Comparison of ENCODE assay signal across 8 mouse cellular contexts in genomic region chr12:59060993-59061595, GRCm38 (mm10). TPM values are rescaled to one million over a fixed set of nuclear protein-coding genes. Genes with fewer than 3 reads are reported as not detected.
DNase-seq lines count a peak whose midpoint lies in the region; ATAC-seq and TF ChIP-seq lines count a peak whose summit lies in the region.

Gene Trappc6b (minus strand): TSS chr12:59061472.

- no peaks in the 10 kb centered on the region for H3K9me3 ChIP-seq in forebrain, embryonic 13.5 days (replicated peaks)
- no peaks in the 10 kb centered on the region for H3K9me3 ChIP-seq in heart, postnatal 0 days (replicated peaks; ENCODE audit: control insufficient read depth, low read length)
- no peaks in the 10 kb centered on the region for H3K9me3 ChIP-seq in liver, embryonic 16.5 days (replicated peaks; ENCODE audit: control insufficient read depth, low read length)
- no peaks in the 10 kb centered on the region for H3K9me3 ChIP-seq in neural tube, embryonic 12.5 days
- no peaks in the 10 kb centered on the region for H3K9me3 ChIP-seq in stomach, postnatal 0 days (ENCODE audit: control insufficient read depth, low read length)

- peak; percentile 93 for ATAC-seq in cerebellum, adult (ENCODE audit: insufficient number of reproducible peaks, low FRiP score, low TSS enrichment)
- peak; percentile 98 for ATAC-seq in forebrain, embryonic 13.5 days
- ATAC-seq in heart, postnatal 0 days (ENCODE audit: insufficient read depth, low read depth): peak; percentile 99
- peak; percentile 95 for ATAC-seq in liver, embryonic 16.5 days (ENCODE audit: low read depth)
- peak; percentile 97 for ATAC-seq in neural tube, embryonic 12.5 days (ENCODE audit: low FRiP score, low read depth)
- ATAC-seq in stomach, postnatal 0 days (ENCODE audit: low FRiP score, low TSS enrichment): peak; percentile 97

- H3K9ac ChIP-seq in forebrain, embryonic 13.5 days: peak within 1 kb of the TSS; percentile 91
- H3K9ac ChIP-seq in heart, postnatal 0 days (replicated peaks; ENCODE audit: low read depth, low read length): peak within 1 kb of the TSS; percentile 93
- peak within 1 kb of the TSS; percentile 97 for H3K9ac ChIP-seq in liver, embryonic 16.5 days (ENCODE audit: low read depth, low read length)
- H3K9ac ChIP-seq in neural tube, embryonic 12.5 days: peak within 1 kb of the TSS; percentile 86
- peak within 1 kb of the TSS; percentile 91 for H3K9ac ChIP-seq in stomach, postnatal 0 days (ENCODE audit: low read length)

- peaks cover 25% of the 10 kb centered on the region for H3K4me1 ChIP-seq in forebrain, embryonic 13.5 days
- peaks cover 15% of the 10 kb centered on the region; the same call in 1 of the 2 replicates for H3K4me1 ChIP-seq in heart, postnatal 0 days (ENCODE audit: control insufficient read depth, insufficient read depth)
- peaks cover 18% of the 10 kb centered on the region for H3K4me1 ChIP-seq in liver, embryonic 16.5 days (ENCODE audit: control insufficient read depth, low read depth, low read length)
- H3K4me1 ChIP-seq in neural tube, embryonic 12.5 days: peaks cover 13% of the 10 kb centered on the region
- 0 out of 2 replicates have a peak, but pooled peaks cover 2% of the 10 kb centered on the region for H3K4me1 ChIP-seq in stomach, postnatal 0 days (replicated peaks; ENCODE audit: control insufficient read depth, insufficient read depth)

- WGBS in forebrain, embryonic 13.5 days: under 1% methylated on average over 49 of the region's 49 CpGs
- under 1% methylated on average over 49 of the region's 49 CpGs for WGBS in heart, postnatal 0 days
- WGBS in liver, embryonic 16.5 days (ENCODE audit: insufficient replicate concordance): under 1% methylated on average over 42 of the region's 49 CpGs
- WGBS in neural tube, embryonic 12.5 days: under 1% methylated on average over 49 of the region's 49 CpGs
- WGBS in stomach, postnatal 0 days: under 1% methylated on average over 44 of the region's 49 CpGs

- peak within 1 kb of the TSS; percentile 78 for H3K4me2 ChIP-seq in forebrain, embryonic 13.5 days
- H3K4me2 ChIP-seq in heart, postnatal 0 days (ENCODE audit: low read depth, low read length): peak within 1 kb of the TSS; percentile 82
- H3K4me2 ChIP-seq in liver, embryonic 16.5 days (ENCODE audit: low read depth, low read length): peak within 1 kb of the TSS; percentile 88
- H3K4me2 ChIP-seq in neural tube, embryonic 12.5 days (replicated peaks): peak within 1 kb of the TSS; percentile 73
- H3K4me2 ChIP-seq in stomach, postnatal 0 days (replicated peaks; ENCODE audit: low read depth): peak within 1 kb of the TSS; percentile 67

- peaks cover 18% of the 10 kb centered on the region for H3K36me3 ChIP-seq in forebrain, embryonic 13.5 days (ENCODE audit: poor library complexity, severe bottlenecking)
- peaks cover 10% of the 10 kb centered on the region; the same call in 1 of the 2 replicates for H3K36me3 ChIP-seq in heart, postnatal 0 days (replicated peaks; ENCODE audit: control insufficient read depth, insufficient read depth, low read length)
- H3K36me3 ChIP-seq in liver, embryonic 16.5 days (ENCODE audit: control insufficient read depth, insufficient read depth): no peaks in the 10 kb centered on the region; the same call in 1 of the 2 replicates
- H3K36me3 ChIP-seq in neural tube, embryonic 12.5 days: peaks cover 16% of the 10 kb centered on the region; the same call in 1 of the 2 replicates
- H3K36me3 ChIP-seq in stomach, postnatal 0 days (ENCODE audit: control insufficient read depth, insufficient read depth, low read length): no peaks in the 10 kb centered on the region; the same call in 1 of the 2 replicates

- H3K4me3 ChIP-seq in forebrain, embryonic 13.5 days: peak within 1 kb of the TSS; percentile 79
- H3K4me3 ChIP-seq in heart, postnatal 0 days (ENCODE audit: low read depth, low read length): peak within 1 kb of the TSS; percentile 91
- H3K4me3 ChIP-seq in liver, embryonic 16.5 days (ENCODE audit: low read depth, low read length): peak within 1 kb of the TSS; percentile 97
- H3K4me3 ChIP-seq in neural tube, embryonic 12.5 days: peak within 1 kb of the TSS; percentile 82
- peak within 1 kb of the TSS; percentile 74 for H3K4me3 ChIP-seq in stomach, postnatal 0 days (ENCODE audit: low read depth, low read length)

- H3K27me3 ChIP-seq in forebrain, embryonic 13.5 days: no peaks in the 10 kb centered on the region
- H3K27me3 ChIP-seq in heart, postnatal 0 days (ENCODE audit: control insufficient read depth, insufficient read depth, low read length): 0 out of 2 replicates have a peak, but pooled peaks cover 3% of the 10 kb centered on the region
- H3K27me3 ChIP-seq in liver, embryonic 16.5 days (ENCODE audit: control insufficient read depth, insufficient read depth, low read depth, low read length): no peaks in the 10 kb centered on the region
- no peaks in the 10 kb centered on the region for H3K27me3 ChIP-seq in neural tube, embryonic 12.5 days (replicated peaks)
- H3K27me3 ChIP-seq in stomach, postnatal 0 days (ENCODE audit: control insufficient read depth, insufficient read depth, low read length): no peaks in the 10 kb centered on the region

- H3K27ac ChIP-seq in forebrain, embryonic 13.5 days: peak within 1 kb of the TSS; percentile 91
- peak within 1 kb of the TSS; percentile 96 for H3K27ac ChIP-seq in heart, postnatal 0 days (ENCODE audit: low read depth)
- peak within 1 kb of the TSS; percentile 93 for H3K27ac ChIP-seq in liver, embryonic 16.5 days (ENCODE audit: low read length)
- H3K27ac ChIP-seq in neural tube, embryonic 12.5 days: peak within 1 kb of the TSS; percentile 85
- peak within 1 kb of the TSS; percentile 97 for H3K27ac ChIP-seq in stomach, postnatal 0 days (replicated peaks)

- TF ChIP-seq EP300 in heart, postnatal 0 days (IDR thresholded peaks at IDR 0.05; ENCODE audit: low read depth): no peak
- no peak for TF ChIP-seq EP300 in stomach, postnatal 0 days (optimal IDR thresholded peaks at IDR 0.05)

- DNase-seq in ES-CJ7 (ENCODE audit: low read depth, low spot score): peak; percentile 84
- peak; percentile 79 for DNase-seq in heart, postnatal 0 days (ENCODE audit: low spot score)
- peak; percentile 86 to 91 for DNase-seq in kidney, postnatal 4 days
- DNase-seq in stomach, postnatal 0 days (ENCODE audit: low spot score): peak; percentile 84

- peak; percentile 18 for TF ChIP-seq CTCF in heart, postnatal 0 days (IDR thresholded peaks at IDR 0.05; ENCODE audit: low read depth)
- peak; percentile 43 for TF ChIP-seq CTCF in stomach, postnatal 0 days (IDR thresholded peaks at IDR 0.05; ENCODE audit: low read depth)

RNA-seq across cellular contexts. Expression of gene Trappc6b, which starts in this region (rescaled TPM):
- polyA plus RNA-seq in forebrain, embryonic 13.5 days (2015; fragmentation: Nextera tagmentation; extraction: Ambion mirVana): 137 and 140 TPM in 2 replicates
- 23.2 and 57.8 TPM in 2 replicates for total RNA-seq in heart, postnatal 0 days (2014; rRNA removed; ENCODE audit: low replicate concordance)
- polyA plus RNA-seq in heart, postnatal 0 days (2015; fragmentation: Nextera tagmentation; extraction: Ambion mirVana): 95.4 and 96.6 TPM in 2 replicates
- polyA plus RNA-seq in liver, embryonic 16.5 days (2015; fragmentation: Nextera tagmentation; extraction: Ambion mirVana): 45.9 and 51.2 TPM in 2 replicates
- polyA plus RNA-seq in neural tube, embryonic 12.5 days (2016; fragmentation: Nextera tagmentation; extraction: Ambion mirVana): 118 and 121 TPM in 2 replicates
- polyA plus RNA-seq in stomach, postnatal 0 days (2015; fragmentation: Nextera tagmentation; extraction: Ambion mirVana): 82.1 and 82.2 TPM in 2 replicates

Comparison
In these comparisons a context has a peak if more than half of its experiments do, and no peak if none do; other contexts are left out.
1. Peak in every context shown above with its lines: DNase-seq, ATAC-seq, H3K4me3 ChIP-seq and H3K27ac ChIP-seq.